Mouse (Mus musculus) CH12.LX (cell line): ENCODE results near the gene Pitx2. TPM values are rescaled to one million over a fixed set of nuclear protein-coding genes. Genes with fewer than 3 reads are reported as not detected.

Experiments used
- DNase-seq: peaks from one replicate; pipeline ENCODE4 v3.0.0-alpha.2; 2013; ENCODE audit errors: extremely low read depth
- H3K27ac ChIP-seq: 2 replicates; pipeline ENCODE4 v1.5.1; 2012; ENCODE audit warnings: low read depth, mild to moderate bottlenecking, control low read depth, moderate library complexity; ENCODE audit not compliant: insufficient read depth
- H3K27me3 ChIP-seq: replicated peaks from 2 replicates; pipeline ENCODE3; 2012; ENCODE audit warnings: inconsistent platforms
- H3K36me3 ChIP-seq, 2 experiments: replicated peaks in 1 of 2; 2 replicates each; pipeline versions ENCODE3 to v1.6.1; 2012; ENCODE audit warnings: inconsistent platforms in 1 of 2, low read length in 1 of 2, mild to moderate bottlenecking in 1 of 2, mixed read lengths in 1 of 2, moderate library complexity in 1 of 2; ENCODE audit not compliant: control insufficient read depth in 1 of 2, insufficient read depth in 1 of 2
- H3K4me1 ChIP-seq, 2 experiments: 2 replicates each; pipeline ENCODE4 v1.6.1; 2012; ENCODE audit warnings: inconsistent platforms in 1 of 2, moderate library complexity in 1 of 2; ENCODE audit not compliant: insufficient read depth in 2 of 2, control insufficient read depth in 1 of 2
- H3K4me2 ChIP-seq: 2 replicates; pipeline ENCODE4 v1.6.1; 2012; ENCODE audit warnings: low read depth, mild to moderate bottlenecking, control low read depth; ENCODE audit not compliant: poor library complexity, insufficient read depth, severe bottlenecking
- H3K4me3 ChIP-seq, 3 experiments: fragments of 150-350 bp in 1 of 3; sonication (generic) in 1 of 3; replicated peaks in 1 of 3; 2 replicates each; pipeline versions ENCODE3 to v1.5.1; 2011 to 2012; ENCODE audit warnings: low read depth in 2 of 3, low read length in 2 of 3, mild to moderate bottlenecking in 2 of 3, moderate library complexity in 2 of 3, control low read depth in 1 of 3, improper control_type of control experiment in 1 of 3, inconsistent platforms in 1 of 3, mixed read lengths in 1 of 3; ENCODE audit not compliant: poor library complexity in 1 of 3
- H3K79me2 ChIP-seq: replicated peaks from 2 replicates; pipeline ENCODE4 v1.6.1; 2012; ENCODE audit warnings: mild to moderate bottlenecking, moderate library complexity; ENCODE audit not compliant: control insufficient read depth, poor library complexity, insufficient read depth, severe bottlenecking; ENCODE audit errors: extremely low read depth
- H3K9ac ChIP-seq: 2 replicates; pipeline ENCODE4 v1.6.1; 2012; ENCODE audit warnings: low read depth, mild to moderate bottlenecking, control low read depth, moderate library complexity; ENCODE audit not compliant: insufficient read depth
- H3K9me3 ChIP-seq: replicated peaks from 2 replicates; pipeline ENCODE3; 2012; ENCODE audit warnings: low read length, inconsistent platforms, mixed read lengths
- CHD1 ChIP-seq: IDR thresholded peaks from 2 replicates; pipeline ENCODE4 v1.6.1; 2012; ENCODE audit warnings: low read depth, low read length, improper control_type of control experiment, inconsistent platforms
- CTCF ChIP-seq, 2 experiments: IDR thresholded peaks in 1 of 2; conservative IDR thresholded peaks in 1 of 2; 2 replicates each; pipeline ENCODE4 v1.5.1; 2011 to 2012; ENCODE audit warnings: low read depth in 2 of 2, low read length in 2 of 2, improper control_type of control experiment in 1 of 2, inconsistent platforms in 1 of 2, mild to moderate bottlenecking in 1 of 2, moderate library complexity in 1 of 2
- E2F4 ChIP-seq: IDR thresholded peaks from 2 replicates; pipeline ENCODE4 v1.6.1; 2011; ENCODE audit warnings: low read depth, low read length, improper control_type of control experiment; ENCODE audit not compliant: insufficient replicate concordance
- ELF1 ChIP-seq: IDR thresholded peaks from 2 replicates; pipeline ENCODE4 v1.6.1; 2014; ENCODE audit warnings: low read depth, mild to moderate bottlenecking, inconsistent platforms, low read length, improper control_type of control experiment
- EP300 ChIP-seq: IDR thresholded peaks from 2 replicates; pipeline ENCODE4 v1.6.1; 2011; ENCODE audit warnings: low read length, improper control_type of control experiment
- HCFC1 ChIP-seq: IDR thresholded peaks from 2 replicates; pipeline ENCODE4 v1.6.1; 2012; ENCODE audit warnings: low read depth, mild to moderate bottlenecking, inconsistent platforms, low read length, improper control_type of control experiment
- IRF4 ChIP-seq: IDR thresholded peaks from 2 replicates; pipeline ENCODE4 v1.6.1; 2014; ENCODE audit warnings: low read depth, mild to moderate bottlenecking, inconsistent platforms, low read length, improper control_type of control experiment
- JUN ChIP-seq: IDR thresholded peaks from 2 replicates; pipeline ENCODE4 v1.6.1; 2011; ENCODE audit warnings: low read depth, mild to moderate bottlenecking, low read length, improper control_type of control experiment, moderate library complexity; ENCODE audit not compliant: insufficient read depth
- KAT2A ChIP-seq: IDR thresholded peaks from 2 replicates; pipeline ENCODE4 v1.6.1; 2012; ENCODE audit warnings: low read length, improper control_type of control experiment, inconsistent platforms; ENCODE audit not compliant: insufficient replicate concordance
- MAFK ChIP-seq: IDR thresholded peaks from 2 replicates; pipeline ENCODE4 v1.6.1; 2011; ENCODE audit warnings: low read length, improper control_type of control experiment; ENCODE audit not compliant: insufficient replicate concordance
- MAX ChIP-seq: IDR thresholded peaks from 2 replicates; pipeline ENCODE4 v1.6.1; 2011; ENCODE audit warnings: low read length, improper control_type of control experiment
- MEF2A ChIP-seq: IDR thresholded peaks from 2 replicates; pipeline ENCODE4 v1.6.1; 2014; ENCODE audit warnings: low read depth, mild to moderate bottlenecking, inconsistent platforms, low read length, improper control_type of control experiment, borderline replicate concordance
- MXI1 ChIP-seq: IDR thresholded peaks from 2 replicates; pipeline ENCODE4 v1.6.1; 2011; ENCODE audit warnings: mild to moderate bottlenecking, low read depth, low read length, improper control_type of control experiment
- NELFE ChIP-seq: IDR thresholded peaks from 2 replicates; pipeline ENCODE4 v1.6.1; 2011; ENCODE audit warnings: low read depth, low read length, improper control_type of control experiment
- NRF1 ChIP-seq: IDR thresholded peaks from 2 replicates; pipeline ENCODE4 v1.6.1; 2014; ENCODE audit warnings: low read depth, mild to moderate bottlenecking, inconsistent platforms, low read length, improper control_type of control experiment, moderate library complexity
- PAX5 ChIP-seq: IDR thresholded peaks from 2 replicates; pipeline ENCODE4 v1.6.1; 2012; ENCODE audit warnings: low read length, inconsistent platforms, mixed read lengths
- POLR2A ChIP-seq: IDR thresholded peaks from 2 replicates; pipeline ENCODE4 v1.6.1; 2011; ENCODE audit warnings: low read depth, mild to moderate bottlenecking, improper control_type of control experiment, low read length
- POLR2AphosphoS2 ChIP-seq: IDR thresholded peaks from 2 replicates; pipeline ENCODE4 v1.6.1; 2011; ENCODE audit warnings: low read depth, low read length, improper control_type of control experiment
- RAD21 ChIP-seq: IDR thresholded peaks from 2 replicates; pipeline ENCODE4 v1.6.1; 2011; ENCODE audit warnings: low read depth, mild to moderate bottlenecking, low read length, improper control_type of control experiment, moderate library complexity
- SIN3A ChIP-seq: IDR thresholded peaks from 2 replicates; pipeline ENCODE4 v1.6.1; 2012; ENCODE audit warnings: low read length, improper control_type of control experiment, inconsistent platforms
- TCF12 ChIP-seq: IDR thresholded peaks from 2 replicates; pipeline ENCODE4 v1.6.1; 2014; ENCODE audit warnings: low read depth, mild to moderate bottlenecking, inconsistent platforms, low read length, improper control_type of control experiment
- UBTF ChIP-seq: IDR thresholded peaks from 2 replicates; pipeline ENCODE4 v1.6.1; 2012; ENCODE audit warnings: low read depth, mild to moderate bottlenecking, inconsistent platforms, low read length, improper control_type of control experiment, moderate library complexity
- USF1 ChIP-seq: IDR thresholded peaks from 2 replicates; pipeline ENCODE4 v1.6.1; 2014; ENCODE audit warnings: low read depth, mild to moderate bottlenecking, inconsistent platforms, low read length, improper control_type of control experiment
- ZC3H11A ChIP-seq: IDR thresholded peaks from 2 replicates; pipeline ENCODE4 v1.6.1; 2012; ENCODE audit warnings: low read depth, mild to moderate bottlenecking, inconsistent platforms, low read length, improper control_type of control experiment
- ZMIZ1 ChIP-seq: IDR thresholded peaks from 2 replicates; pipeline ENCODE4 v1.6.1; 2012; ENCODE audit warnings: low read depth, mild to moderate bottlenecking, inconsistent platforms, low read length, improper control_type of control experiment
- ZNF384 ChIP-seq: IDR thresholded peaks from 2 replicates; pipeline ENCODE4 v1.6.1; 2012; ENCODE audit warnings: low read depth, low read length, improper control_type of control experiment, inconsistent platforms
- dilution Hi-C: fragments of 300-500 bp; cut with MboI; formaldehyde crosslinking; loops from 2 replicates; pipeline ENCODE4 v1.14.3; 2020; ENCODE audit warnings: low sequenced_read_pairs; ENCODE audit not compliant: extremely low pct_unique_long_range_greater_than_20kb, extremely low pct_ligation_motif_present
- in situ Hi-C: fragments of 300-500 bp; cut with MboI; formaldehyde crosslinking; loops from 3 replicates; pipeline ENCODE4 v1.14.3; 2019; ENCODE audit warnings: low sequenced_read_pairs, low pct_ligation_motif_present, low pct_unique_long_range_greater_than_20kb, mixed read lengths
- polyA plus RNA-seq: library from polyadenylated mRNA; unstranded; fragments of >175 nt; gene quantifications from 2 replicates; pipeline ENCODE4 v1.2.1, GENCODE M21; 2012; ENCODE audit warnings: low read depth; ENCODE audit not compliant: insufficient read length
- total RNA-seq, 2 experiments: library from RNA; depleted of rRNA; stranded (reverse); fragments of 300-350 nt in 1 of 2; fragments of >200 nt in 1 of 2; gene quantifications; 2 replicates each; pipeline ENCODE4 v1.2.3; 2012 to 2014

Gene Pitx2
- total and polyA plus RNA-seq, 3 experiments: not detected

DNA sequence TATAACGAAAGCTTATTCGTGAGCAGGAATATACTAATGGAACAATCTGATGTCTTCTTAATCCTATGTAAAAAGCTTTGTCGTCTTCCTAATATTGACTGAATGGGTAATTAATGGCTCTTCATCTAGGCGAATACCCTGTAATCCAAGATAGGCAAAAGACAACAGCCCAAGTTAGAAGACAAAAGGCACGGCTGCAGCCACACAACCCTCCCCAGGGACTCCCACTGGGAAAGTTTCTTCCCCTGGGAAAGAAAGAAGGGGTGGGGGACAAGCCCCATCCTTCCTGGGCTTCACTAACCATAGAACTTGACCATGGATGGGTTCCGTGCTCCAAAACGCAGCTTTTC lies 8.3 kb downstream of the Pitx2 start:
- no peak overlapping the region for H3K4me3 ChIP-seq
- TF ChIP-seq RAD21: no peak
- TF ChIP-seq PAX5: no peak
- no peak for TF ChIP-seq E2F4
- TF ChIP-seq ELF1: no peak
- TF ChIP-seq MAFK: no peak
- no peak for TF ChIP-seq KAT2A
- TF ChIP-seq ZC3H11A: no peak
- TF ChIP-seq CTCF (conservative IDR thresholded peaks at IDR 0.05 in 1 of 2, IDR thresholded peaks at IDR 0.05 in 1 of 2; ENCODE audit: low read depth in 2 of 2, low read length in 2 of 2): no peak
- no peak for TF ChIP-seq JUN
- TF ChIP-seq HCFC1: no peak
- no peak for TF ChIP-seq NRF1
- no peak for TF ChIP-seq IRF4
- TF ChIP-seq NELFE: no peak
- TF ChIP-seq UBTF: no peak
- no peak for TF ChIP-seq ZNF384
- TF ChIP-seq MEF2A: no peak
- TF ChIP-seq ZMIZ1: no peak
- no peak for TF ChIP-seq SIN3A
- TF ChIP-seq CHD1: no peak
- H3K79me2 ChIP-seq: no peaks in the 10 kb centered on the region
- dilution Hi-C loops: no loop called here
- no peak overlapping the region for H3K9ac ChIP-seq
- no peaks in the 10 kb centered on the region for H3K27me3 ChIP-seq
- H3K4me2 ChIP-seq: no peak overlapping the region
- H3K36me3 ChIP-seq: no peaks in the 10 kb centered on the region
- H3K27ac ChIP-seq: no peak overlapping the region
- H3K4me1 ChIP-seq: no peaks in the 10 kb centered on the region
- peaks cover 67% of the 10 kb centered on the region for H3K9me3 ChIP-seq
- DNase-seq: no peak
- in situ Hi-C loops: no loop called here

- TF ChIP-seq USF1: no peak
- TF ChIP-seq ZC3H11A: no peak
- TF ChIP-seq TCF12: no peak
- no peak for TF ChIP-seq POLR2AphosphoS2
- no peak for TF ChIP-seq EP300
- no peak for TF ChIP-seq MAFK
- TF ChIP-seq MXI1: no peak
- no peak for TF ChIP-seq CHD1
- TF ChIP-seq HCFC1: no peak
- no peak for TF ChIP-seq MAX
- no peak for TF ChIP-seq NELFE
- TF ChIP-seq RAD21: no peak
- no peak for TF ChIP-seq MEF2A
- no peak for TF ChIP-seq POLR2A
- no peak for TF ChIP-seq ZMIZ1
- DNase-seq: no peak
- Histone ChIP-seq H3K79me2 (no peaks in the 10 kb centered on the region), H3K27me3 (no peaks in the 10 kb centered on the region), H3K4me2 (no peak overlapping the region), H3K9me3 (peaks cover 64% of the 10 kb centered on the region), H3K27ac (no peak overlapping the region), H3K36me3 (no peaks in the 10 kb centered on the region), H3K9ac (no peak overlapping the region), H3K4me3 (no peak overlapping the region), H3K4me1 (no peaks in the 10 kb centered on the region)
- dilution Hi-C loops: no loop called here
- in situ Hi-C loops: no loop called here
Observed at GRCm38 (mm10) chr3:129208421-129208820, 8.7 kb downstream of the Pitx2 start.
